Mouse (Mus musculus): ENCODE data around the gene Ipo4. TPM values are rescaled to one million over a fixed set of nuclear protein-coding genes. Genes with fewer than 3 reads are reported as not detected.

Gene Ipo4
- polyA plus RNA-seq, 1 experiment = 24.1 TPM

Other genes with a start within 250 kb of the Ipo4 start
- 45.3 and 46.0 TPM in 2 replicates for gene Dhrs4, start 157.2 kb downstream of the Ipo4 start, polyA plus RNA-seq (2012; rRNA removed)
- gene Carmil3, start 145.3 kb downstream of the Ipo4 start, polyA plus RNA-seq (2012; rRNA removed) = 2.0 and 2.3 TPM in 2 replicates
- gene Cpne6, start 125.5 kb downstream of the Ipo4 start, polyA plus RNA-seq (2012; rRNA removed) = 0.06 and 0.08 TPM in 2 replicates
- 0.01 TPM in 1 of 2 replicates, not detected in the other for gene Nrl, start 111.0 kb downstream of the Ipo4 start, polyA plus RNA-seq (2012; rRNA removed)
- gene Pck2, start 95.7 kb downstream of the Ipo4 start, polyA plus RNA-seq (2012; rRNA removed) = 21.6 and 22.1 TPM in 2 replicates
- gene Dcaf11, start 76.0 kb downstream of the Ipo4 start, polyA plus RNA-seq (2012; rRNA removed) = 29.4 and 35.9 TPM in 2 replicates
- 0.76 and 0.83 TPM in 2 replicates for gene A730061H03Rik, start 75.6 kb downstream of the Ipo4 start, polyA plus RNA-seq (2012; rRNA removed)
- gene Fitm1, start 60.3 kb downstream of the Ipo4 start, polyA plus RNA-seq (2012; rRNA removed) = 0.20 and 0.69 TPM in 2 replicates
- gene Psme1, start 57.8 kb downstream of the Ipo4 start, polyA plus RNA-seq (2012; rRNA removed) = 49.6 and 57.9 TPM in 2 replicates
- 17.8 and 19.8 TPM in 2 replicates for gene Emc9, start 50.7 kb downstream of the Ipo4 start, polyA plus RNA-seq (2012; rRNA removed)
- gene Psme2, start 44.8 kb downstream of the Ipo4 start, polyA plus RNA-seq (2012; rRNA removed) = 63.6 and 64.0 TPM in 2 replicates
- gene Rnf31, start 44.2 kb downstream of the Ipo4 start, polyA plus RNA-seq (2012; rRNA removed) = 5.9 and 7.5 TPM in 2 replicates
- gene Irf9, start 32.4 kb downstream of the Ipo4 start, polyA plus RNA-seq (2012; rRNA removed) = 17.6 and 23.7 TPM in 2 replicates
- 1.7 and 2.1 TPM in 2 replicates for gene Rec8, start 17.9 kb downstream of the Ipo4 start, polyA plus RNA-seq (2012; rRNA removed)
- gene Gm49378, start 1.9 kb upstream of the Ipo4 start, polyA plus RNA-seq (2012; rRNA removed) = 1.5 and 1.6 TPM in 2 replicates
- 25.0 and 29.3 TPM in 2 replicates for gene Tm9sf1, start 7.8 kb upstream of the Ipo4 start, polyA plus RNA-seq (2012; rRNA removed)
- 0.35 and 0.44 TPM in 2 replicates for gene Tssk4, start 14.2 kb upstream of the Ipo4 start, polyA plus RNA-seq (2012; rRNA removed)
- gene Mdp1, start 24.6 kb upstream of the Ipo4 start, polyA plus RNA-seq (2012; rRNA removed) = 14.2 and 15.2 TPM in 2 replicates
- gene Gmpr2, start 36.0 kb upstream of the Ipo4 start, polyA plus RNA-seq (2012; rRNA removed) = 13.3 and 16.5 TPM in 2 replicates
- 177 and 195 TPM in 2 replicates for gene Nedd8, start 36.2 kb upstream of the Ipo4 start, polyA plus RNA-seq (2012; rRNA removed)
- gene Tinf2, start 45.9 kb upstream of the Ipo4 start, polyA plus RNA-seq (2012; rRNA removed) = 15.3 and 17.8 TPM in 2 replicates
- gene Tgm1, start 78.0 kb upstream of the Ipo4 start, polyA plus RNA-seq (2012; rRNA removed) = 2.4 and 2.5 TPM in 2 replicates
- 10.6 and 12.3 TPM in 2 replicates for gene Rabggta, start 86.3 kb upstream of the Ipo4 start, polyA plus RNA-seq (2012; rRNA removed)
- gene Dhrs1, start 109.7 kb upstream of the Ipo4 start, polyA plus RNA-seq (2012; rRNA removed) = 27.6 and 31.2 TPM in 2 replicates
- 12.2 and 15.0 TPM in 2 replicates for gene Nop9, start 109.7 kb upstream of the Ipo4 start, polyA plus RNA-seq (2012; rRNA removed)
- 36.1 and 38.6 TPM in 2 replicates for gene Cideb, start 122.5 kb upstream of the Ipo4 start, polyA plus RNA-seq (2012; rRNA removed)
- gene Ltb4r2, start 125.5 kb upstream of the Ipo4 start, polyA plus RNA-seq (2012; rRNA removed) = 0.57 and 0.65 TPM in 2 replicates
- gene Ltb4r1, start 130.0 kb upstream of the Ipo4 start, polyA plus RNA-seq (2012; rRNA removed) = 2.2 and 3.1 TPM in 2 replicates
- 0.86 and 0.99 TPM in 2 replicates for gene Adcy4, start 148.1 kb upstream of the Ipo4 start, polyA plus RNA-seq (2012; rRNA removed)
- 12.6 and 15.4 TPM in 2 replicates for gene Ripk3, start 152.9 kb upstream of the Ipo4 start, polyA plus RNA-seq (2012; rRNA removed)
- gene Nfatc4, start 187.2 kb upstream of the Ipo4 start, polyA plus RNA-seq (2012; rRNA removed) = 0.71 and 1.5 TPM in 2 replicates
- gene Nynrin, start 218.1 kb upstream of the Ipo4 start, polyA plus RNA-seq (2012; rRNA removed) = 1.6 and 1.7 TPM in 2 replicates
- gene Cbln3, start 248.4 kb upstream of the Ipo4 start, polyA plus RNA-seq (2012; rRNA removed) = 0.10 and 0.16 TPM in 2 replicates
- 7.3 and 8.4 TPM in 2 replicates for gene Khnyn, start 249.0 kb upstream of the Ipo4 start, polyA plus RNA-seq (2012; rRNA removed)

All from liver, embryonic 14 days (tissue).